Mouse (Mus musculus) myocyte (in vitro differentiated cells): Measurements from ENCODE around the gene Ada.

Experiments used
- MYOG ChIP-seq, 3 experiments: IDR thresholded peaks; one replicate each; pipeline ENCODE4 v1.6.1; 2011; ENCODE audit warnings: control low read depth in 2 of 3, low read depth in 2 of 3, mild to moderate bottlenecking in 2 of 3; ENCODE audit not compliant: insufficient read length in 2 of 3, control insufficient read depth in 1 of 3, insufficient read depth in 1 of 3
- POLR2A ChIP-seq: IDR thresholded peaks from one replicate; pipeline ENCODE4 v1.6.1; 2011; ENCODE audit warnings: low read depth, mild to moderate bottlenecking, control low read depth, moderate library complexity; ENCODE audit not compliant: insufficient read length
- TCF3 ChIP-seq: IDR thresholded peaks from one replicate; pipeline ENCODE4 v1.6.1; 2011; ENCODE audit warnings: low read depth, control low read depth; ENCODE audit not compliant: insufficient read length
- USF1 ChIP-seq: IDR thresholded peaks from one replicate; pipeline ENCODE4 v1.6.1; 2011; ENCODE audit warnings: low read depth, mild to moderate bottlenecking, control low read depth, moderate library complexity

GRCm38 (mm10) chr2:163798411-163798810 is 48.4 kb upstream of the Ada start:
- TF ChIP-seq USF1 (no peak), POLR2A (no peak), TCF3 (no peak), MYOG (IDR thresholded peaks at IDR 0.05; ENCODE audit: control insufficient read depth in 1 of 3, insufficient read depth in 1 of 3, insufficient read length in 2 of 3, low read depth in 2 of 3) (no peak)
